ENCODE assay signal across 9 mouse cellular contexts in genomic region chr7:116323331-116323964, GRCm38 (mm10). TPM values are rescaled to one million over a fixed set of nuclear protein-coding genes. Genes with fewer than 3 reads are reported as not detected.
DNase-seq lines count a peak whose midpoint lies in the region; ATAC-seq and TF ChIP-seq lines count a peak whose summit lies in the region.
"Had no signal": no experiment of that assay in that cellular context is flagged by ENCODE, and none has a peak within 500 bp of the region (broad histone marks: within the 10 kb centered on the region; RNA-seq: fewer than 3 reads in every experiment).

No protein-coding gene starts in this region.

- H3K27me3 ChIP-seq in C2C12 (ENCODE audit: control insufficient read depth, insufficient read depth, insufficient read length), result no peaks in the 10 kb centered on the region
- H3K27me3 ChIP-seq in embryonic facial prominence, embryonic 11.5 days (ENCODE audit: control insufficient read depth, insufficient read depth, low read length), result no peaks in the 10 kb centered on the region
- H3K27me3 ChIP-seq in heart, embryonic 10.5 days (ENCODE audit: insufficient read depth, poor library complexity, severe bottlenecking), result no peaks in the 10 kb centered on the region
- H3K27me3 ChIP-seq in liver, embryonic 14.5 days (ENCODE audit: control insufficient read depth, insufficient read depth, low read length), result no peaks in the 10 kb centered on the region
- no peaks in the 10 kb centered on the region for H3K27me3 ChIP-seq in neural tube, embryonic 12.5 days (replicated peaks)

- no peaks in the 10 kb centered on the region for H3K4me1 ChIP-seq in embryonic facial prominence, embryonic 11.5 days (ENCODE audit: control insufficient read depth, insufficient read depth, low read length)
- H3K4me1 ChIP-seq in heart, embryonic 10.5 days, result peaks cover 3% of the 10 kb centered on the region; the same call in 1 of the 2 replicates
- H3K4me1 ChIP-seq in liver, embryonic 14.5 days (replicated peaks; ENCODE audit: control insufficient read depth in 2 of 2, insufficient read depth in 2 of 2, low read length in 1 of 2), result no peaks in the 10 kb centered on the region
- no peaks in the 10 kb centered on the region for H3K4me1 ChIP-seq in neural tube, embryonic 12.5 days

- H3K9ac ChIP-seq in embryonic facial prominence, embryonic 11.5 days (replicated peaks; ENCODE audit: low read length), result no peak overlapping the region
- no peak overlapping the region for H3K9ac ChIP-seq in liver, embryonic 14.5 days (replicated peaks)
- H3K9ac ChIP-seq in neural tube, embryonic 12.5 days, result no peak overlapping the region

- peaks cover under 1% of the 10 kb centered on the region for H3K36me3 ChIP-seq in C2C12 (ENCODE audit: control insufficient read depth, insufficient read depth)
- H3K36me3 ChIP-seq in embryonic facial prominence, embryonic 11.5 days (replicated peaks; ENCODE audit: control insufficient read depth, insufficient read depth, low read depth, low read length), result no peaks in the 10 kb centered on the region
- peaks cover 4% of the 10 kb centered on the region; the same call in 1 of the 2 replicates for H3K36me3 ChIP-seq in heart, embryonic 10.5 days
- H3K36me3 ChIP-seq in liver, embryonic 14.5 days (replicated peaks; ENCODE audit: control insufficient read depth, insufficient read depth, low read depth), result no peaks in the 10 kb centered on the region
- peaks cover under 1% of the 10 kb centered on the region; the same call in 1 of the 2 replicates for H3K36me3 ChIP-seq in neural tube, embryonic 12.5 days

- no peaks in the 10 kb centered on the region for H3K79me2 ChIP-seq in C2C12 (ENCODE audit: control insufficient read depth, insufficient read depth)

- H3K4me2 ChIP-seq in embryonic facial prominence, embryonic 11.5 days (ENCODE audit: low read depth, low read length), result no peak overlapping the region
- H3K4me2 ChIP-seq in liver, embryonic 14.5 days (ENCODE audit: low read depth), result no peak overlapping the region; the same call in 1 of the 2 replicates
- no peak overlapping the region for H3K4me2 ChIP-seq in neural tube, embryonic 12.5 days (replicated peaks)

- peak; percentile 50 for TF ChIP-seq CTCF in C2C12 (IDR thresholded peaks at IDR 0.05; ENCODE audit: control insufficient read depth, insufficient read depth, insufficient read length)
- peak; percentile 84 for TF ChIP-seq CTCF in liver, embryonic 14.5 days (IDR thresholded peaks at IDR 0.05; ENCODE audit: low read depth)

- TF ChIP-seq EP300 in liver, embryonic 14.5 days (IDR thresholded peaks at IDR 0.05; ENCODE audit: low read depth), result no peak

- H3K4me3 ChIP-seq in C2C12 (ENCODE audit: insufficient read depth, poor library complexity, severe bottlenecking), result no peak overlapping the region
- no peak overlapping the region for H3K4me3 ChIP-seq in embryonic facial prominence, embryonic 11.5 days (ENCODE audit: low read depth, low read length)
- no peak overlapping the region for H3K4me3 ChIP-seq in heart, embryonic 10.5 days
- no peak overlapping the region for H3K4me3 ChIP-seq in liver, embryonic 14.5 days (ENCODE audit: insufficient read depth in 1 of 2, low read depth in 2 of 2, low read length in 2 of 2)
- H3K4me3 ChIP-seq in neural tube, embryonic 12.5 days, result no peak overlapping the region
- H3K4me3 ChIP-seq: erythroblast, embryonic 14.5 days had no signal

- DNase-seq in adrenal gland, adult (ENCODE audit: inconsistent age in 2 of 2, low spot score in 1 of 2), result peak; percentile 75 to 89
- DNase-seq in embryonic facial prominence, embryonic 11.5 days (ENCODE audit: low spot score), result peak; percentile 84
- peak; percentile 88 for DNase-seq in heart, embryonic 10.5 days (ENCODE audit: low spot score)
- peak; percentile 84 for DNase-seq in kidney, adult 9 months
- DNase-seq in liver, embryonic 14.5 days (ENCODE audit: low read depth in 3 of 3, low spot score in 3 of 3), result peak in 1 of 3 experiments; percentile 34
- DNase-seq in thymus, postnatal 36 days, result peak; percentile 56 to 57

- H3K27ac ChIP-seq in embryonic facial prominence, embryonic 11.5 days (replicated peaks; ENCODE audit: low read depth, low read length), result no peak overlapping the region
- no peak overlapping the region for H3K27ac ChIP-seq in heart, embryonic 10.5 days
- H3K27ac ChIP-seq in liver, embryonic 14.5 days, result no peak overlapping the region
- no peak overlapping the region for H3K27ac ChIP-seq in neural tube, embryonic 12.5 days

- no peaks in the 10 kb centered on the region for H3K79me3 ChIP-seq in C2C12 (ENCODE audit: low read depth)

- 30% methylated on average over 10 of the region's 10 CpGs for WGBS in embryonic facial prominence, embryonic 11.5 days
- WGBS in heart, embryonic 10.5 days, result 36% methylated on average over 10 of the region's 10 CpGs
- WGBS in liver, embryonic 14.5 days (ENCODE audit: insufficient replicate concordance), result 29% methylated on average over 10 of the region's 10 CpGs
- 39% methylated on average over 10 of the region's 10 CpGs for WGBS in neural tube, embryonic 12.5 days

- H3K9me3 ChIP-seq in embryonic facial prominence, embryonic 11.5 days (replicated peaks; ENCODE audit: control insufficient read depth, low read length), result no peaks in the 10 kb centered on the region
- no peaks in the 10 kb centered on the region for H3K9me3 ChIP-seq in heart, embryonic 10.5 days
- no peaks in the 10 kb centered on the region for H3K9me3 ChIP-seq in liver, embryonic 14.5 days (ENCODE audit: control insufficient read depth, low read length)
- H3K9me3 ChIP-seq in neural tube, embryonic 12.5 days, result no peaks in the 10 kb centered on the region

- peak; percentile 35; the same call in 1 of the 2 replicates for ATAC-seq in embryonic facial prominence, embryonic 11.5 days (replicated peaks; ENCODE audit: insufficient number of reproducible peaks, low FRiP score, low TSS enrichment, low read depth)
- 0 out of 2 replicates have a peak, but pooled peaks have one; percentile 41 for ATAC-seq in liver, embryonic 14.5 days (ENCODE audit: insufficient read depth)
- ATAC-seq in neural tube, embryonic 12.5 days (ENCODE audit: low FRiP score, low read depth), result 0 out of 2 replicates have a peak, but pooled peaks have one; percentile 63

- H3ac ChIP-seq in C2C12 (ENCODE audit: control insufficient read depth, insufficient read length, low read depth), result no peak overlapping the region

TF ChIP-seq in C2C12, 6 proteins besides CTCF, POLR2A, EP300 and RAD21:
- TF ChIP-seq MYOD1 (IDR thresholded peaks at IDR 0.05; ENCODE audit: control insufficient read depth, insufficient read length, low read depth) (no peak), FOSL1 (IDR thresholded peaks at IDR 0.05; ENCODE audit: insufficient read depth, low read length, poor library complexity, severe bottlenecking) (no peak), MYOG (IDR thresholded peaks at IDR 0.05; ENCODE audit: control insufficient read depth, extremely low read depth, insufficient read length) (no peak), USF1 (IDR thresholded peaks at IDR 0.05; ENCODE audit: low read depth) (no peak), MAX (IDR thresholded peaks at IDR 0.05) (no peak)
TF ChIP-seq in C2C12: peak in this region for 0.

RNA-seq across cellular contexts. Expression of gene Rps13, which starts 10.5 kb away (rescaled TPM):
- 1,930 TPM for polyA plus RNA-seq in C2C12 (2012; fragmentation: generic; extraction: Trizol)
- 785 and 880 TPM in 2 replicates for polyA plus RNA-seq in embryonic facial prominence, embryonic 11.5 days (2014; fragmentation: Nextera tagmentation; extraction: Ambion mirVana)
- polyA plus RNA-seq in heart, embryonic 10.5 days (2016; fragmentation: Nextera tagmentation; extraction: Ambion mirVana), result 677 and 708 TPM in 2 replicates
- 336 and 671 TPM in 2 replicates for polyA plus RNA-seq in liver, embryonic 14.5 days (2012; rRNA removed)
- polyA plus RNA-seq in liver, embryonic 14.5 days (2014; fragmentation: Nextera tagmentation; extraction: Ambion mirVana), result 554 and 561 TPM in 2 replicates
- 610 and 641 TPM in 2 replicates for polyA plus RNA-seq in neural tube, embryonic 12.5 days (2016; fragmentation: Nextera tagmentation; extraction: Ambion mirVana)

RNA-seq across cellular contexts. Expression of gene Plekha7, which starts 15.3 kb away (rescaled TPM):
- 0.25 TPM for polyA plus RNA-seq in C2C12 (2012; fragmentation: generic; extraction: Trizol)
- polyA plus RNA-seq in embryonic facial prominence, embryonic 11.5 days (2014; fragmentation: Nextera tagmentation; extraction: Ambion mirVana), result 3.6 and 5.8 TPM in 2 replicates
- 49.0 and 76.0 TPM in 2 replicates for polyA plus RNA-seq in heart, embryonic 10.5 days (2016; fragmentation: Nextera tagmentation; extraction: Ambion mirVana)
- 2.0 and 2.1 TPM in 2 replicates for polyA plus RNA-seq in liver, embryonic 14.5 days (2012; rRNA removed)
- 1.3 and 1.5 TPM in 2 replicates for polyA plus RNA-seq in liver, embryonic 14.5 days (2014; fragmentation: Nextera tagmentation; extraction: Ambion mirVana)
- 9.1 and 10.4 TPM in 2 replicates for polyA plus RNA-seq in neural tube, embryonic 12.5 days (2016; fragmentation: Nextera tagmentation; extraction: Ambion mirVana)
